Mouse (Mus musculus) CD8-positive naive resting alpha-beta T cell, adult 2 months (primary cell): ENCODE measurements around the gene Tmc8.
"Not testable (repeated sequence)": the region's sequence is repeated elsewhere in the genome, so short reads cannot be mapped to it uniquely, and the experiment has no call there.

Experiments
- DNase-seq, 2 experiments: peaks; one replicate each; pipeline ENCODE4 v3.0.0; 2022; ENCODE audit warnings: low read depth in 2 of 2, low spot score in 2 of 2

The Tmc8 gene

GRCm38 (mm10) chr11:117772352-117772751 is 9.5 kb upstream of the Tmc8 start:
- DNase-seq, result no peak

GRCm38 (mm10) chr11:117774925-117775324 is 7.0 kb upstream of the Tmc8 start:
- DNase-seq, result no peak

- DNase-seq, result no peak
Measured at GRCm38 (mm10) chr11:117775540-117775939, 6.3 kb upstream of the Tmc8 start.

- no peak for DNase-seq
Measured at GRCm38 (mm10) chr11:117776085-117776792, 5.6 kb upstream of the Tmc8 start.

- DNase-seq, result peak; percentile 49 to 57
Measured at GRCm38 (mm10) chr11:117777111-117777510, 4.8 kb upstream of the Tmc8 start.

GRCm38 (mm10) chr11:117778031-117778430 is 3.8 kb upstream of the Tmc8 start:
- DNase-seq, result no peak

- no peak for DNase-seq
Measured at GRCm38 (mm10) chr11:117778851-117779433, 2.9 kb upstream of the Tmc8 start.

- no peak for DNase-seq
Measured at GRCm38 (mm10) chr11:117779434-117780198, 2.3 kb upstream of the Tmc8 start.

GRCm38 (mm10) chr11:117780199-117780515 is 1.7 kb upstream of the Tmc8 start:
- no peak for DNase-seq

GRCm38 (mm10) chr11:117780582-117781111 is 1.2 kb upstream of the Tmc8 start:
- peak; percentile 88 to 91 for DNase-seq

- peak in 1 of 2 experiments; percentile 44 for DNase-seq
Measured at GRCm38 (mm10) chr11:117781199-117781821, 566 bp upstream of the Tmc8 start.

GRCm38 (mm10) chr11:117782705-117783034 is 794 bp downstream of the Tmc8 start:
- DNase-seq, result no peak

- peak; percentile 81 to 87 for DNase-seq
Measured at GRCm38 (mm10) chr11:117783089-117783488, 1.2 kb downstream of the Tmc8 start.

GRCm38 (mm10) chr11:117783683-117784309 is 1.9 kb downstream of the Tmc8 start:
- DNase-seq, result no peak

GRCm38 (mm10) chr11:117786294-117786693 is 4.4 kb downstream of the Tmc8 start:
- peak; percentile 47 to 65 for DNase-seq

- not testable (repeated sequence) for DNase-seq
Measured at GRCm38 (mm10) chr11:117788481-117788880, 6.6 kb downstream of the Tmc8 start.

- DNase-seq, result peak; percentile 58 to 63
Measured at GRCm38 (mm10) chr11:117790286-117790685, 8.4 kb downstream of the Tmc8 start.

GRCm38 (mm10) chr11:117790703-117791440 is 9.0 kb downstream of the Tmc8 start:
- no peak for DNase-seq

GRCm38 (mm10) chr11:117791441-117791761 is 9.5 kb downstream of the Tmc8 start:
- no peak for DNase-seq

GRCm38 (mm10) chr11:117792281-117792888 is 10.5 kb downstream of the Tmc8 start:
- no peak for DNase-seq
